Mouse (Mus musculus) stomach, embryonic 15.5 days (tissue): ENCODE data around the gene Zfp704. TPM values are rescaled to one million over a fixed set of nuclear protein-coding genes. Genes with fewer than 3 reads are reported as not detected.
A peak's percentile ranks its signal among the peaks of the same experiment; 100 is the strongest.
"Not testable (repeated sequence)": the region's sequence is repeated elsewhere in the genome, so short reads cannot be mapped to it uniquely, and the experiment has no call there.

Experiments
- ATAC-seq: fragments of 200-750 bp; cut with Nextera tagmentation; 2 replicates; pipeline ENCODE4 v1.8.0; 2017; ENCODE audit warnings: low read depth, moderate number of reproducible peaks, moderate TSS enrichment; ENCODE audit not compliant: insufficient read depth, low FRiP score
- H3K27ac ChIP-seq: fragments of 300-500 bp; sonication (generic); 2 replicates; pipeline ENCODE4 v1.5.1; 2015; ENCODE audit warnings: mild to moderate bottlenecking, inconsistent platforms
- H3K27me3 ChIP-seq: fragments of 300-500 bp; sonication (generic); replicated peaks from 2 replicates; pipeline ENCODE4 v1.6.1; 2015; ENCODE audit warnings: inconsistent platforms
- H3K36me3 ChIP-seq: fragments of 300-500 bp; sonication (generic); 2 replicates; pipeline ENCODE4 v1.6.1; 2015; ENCODE audit warnings: inconsistent platforms
- H3K4me1 ChIP-seq: fragments of 300-500 bp; sonication (generic); 2 replicates; pipeline ENCODE4 v1.6.1; 2015; ENCODE audit warnings: inconsistent platforms
- H3K4me2 ChIP-seq: fragments of 300-500 bp; sonication (generic); 2 replicates; pipeline ENCODE4 v1.6.1; 2015; ENCODE audit warnings: mild to moderate bottlenecking, inconsistent platforms
- H3K4me3 ChIP-seq: fragments of 300-500 bp; sonication (generic); replicated peaks from 2 replicates; pipeline ENCODE4 v1.5.1; 2015; ENCODE audit warnings: inconsistent platforms
- H3K9ac ChIP-seq: fragments of 300-500 bp; sonication (generic); 2 replicates; pipeline ENCODE4 v1.6.1; 2015; ENCODE audit warnings: inconsistent platforms
- H3K9me3 ChIP-seq: fragments of 300-500 bp; sonication (generic); 2 replicates; pipeline ENCODE4 v1.6.1; 2016; ENCODE audit warnings: inconsistent platforms
- WGBS: fragments of 180-500 bp; shearing (Covaris S2); methylation state at CpG from one replicate; pipeline ENCODE4 v1.1.7; 2015; 5-methylcytosine and 5-hydroxymethylcytosine counted together
- polyA plus RNA-seq: library from polyadenylated mRNA; unstranded; fragments of >200 nt; fragmentation: Nextera tagmentation; extraction: Ambion mirVana; gene quantifications from 2 replicates; pipeline ENCODE4 v1.2.1, GENCODE M21; 2015

The Zfp704 gene
- polyA plus RNA-seq, 1 experiment from 2014 or later, result 8.0 TPM

GRCm38 (mm10) chr3:9570782-9571181, 39.1 kb downstream of the Zfp704 start:
- H3K27me3 ChIP-seq, result no peaks in the 10 kb centered on the region
- no peaks in the 10 kb centered on the region for H3K36me3 ChIP-seq
- no peak overlapping the region for H3K27ac ChIP-seq
- H3K9ac ChIP-seq, result no peak overlapping the region
- H3K4me2 ChIP-seq, result no peak overlapping the region
- H3K9me3 ChIP-seq, result no peaks in the 10 kb centered on the region
- H3K4me3 ChIP-seq, result no peak overlapping the region
- ATAC-seq, result no peak
- peaks cover 26% of the 10 kb centered on the region for H3K4me1 ChIP-seq
- WGBS, result 73% methylated on average over 4 of the region's 4 CpGs

DNA sequence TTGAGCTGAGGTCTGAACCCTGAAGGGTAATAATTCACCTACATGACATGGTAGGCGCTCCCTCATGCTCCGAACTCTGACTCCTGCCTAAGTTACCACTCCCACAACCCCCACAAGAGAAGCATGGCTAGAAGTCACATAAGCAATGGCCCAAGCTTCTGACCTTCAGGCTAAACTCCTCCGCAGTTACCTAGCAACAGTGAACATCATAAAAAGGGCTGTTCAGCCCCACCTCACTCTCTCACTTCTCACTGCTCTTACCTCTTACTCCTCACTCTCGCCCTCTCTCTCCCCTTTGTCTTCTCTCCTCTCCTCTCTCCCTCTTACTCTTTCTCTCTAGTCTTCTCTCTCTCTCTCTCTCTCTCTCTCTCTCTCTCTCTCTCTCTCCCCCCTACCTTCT, 40.2 kb downstream of the Zfp704 start:
- H3K4me2 ChIP-seq, H3K9me3 ChIP-seq, H3K4me3 ChIP-seq, H3K27ac ChIP-seq, H3K36me3 ChIP-seq, H3K27me3 ChIP-seq, ATAC-seq, H3K9ac ChIP-seq: not testable (repeated sequence)
- H3K4me1 ChIP-seq, result peaks cover 21% of the 10 kb centered on the region
- WGBS, result 83% methylated on average over 4 of the region's 4 CpGs

DNA sequence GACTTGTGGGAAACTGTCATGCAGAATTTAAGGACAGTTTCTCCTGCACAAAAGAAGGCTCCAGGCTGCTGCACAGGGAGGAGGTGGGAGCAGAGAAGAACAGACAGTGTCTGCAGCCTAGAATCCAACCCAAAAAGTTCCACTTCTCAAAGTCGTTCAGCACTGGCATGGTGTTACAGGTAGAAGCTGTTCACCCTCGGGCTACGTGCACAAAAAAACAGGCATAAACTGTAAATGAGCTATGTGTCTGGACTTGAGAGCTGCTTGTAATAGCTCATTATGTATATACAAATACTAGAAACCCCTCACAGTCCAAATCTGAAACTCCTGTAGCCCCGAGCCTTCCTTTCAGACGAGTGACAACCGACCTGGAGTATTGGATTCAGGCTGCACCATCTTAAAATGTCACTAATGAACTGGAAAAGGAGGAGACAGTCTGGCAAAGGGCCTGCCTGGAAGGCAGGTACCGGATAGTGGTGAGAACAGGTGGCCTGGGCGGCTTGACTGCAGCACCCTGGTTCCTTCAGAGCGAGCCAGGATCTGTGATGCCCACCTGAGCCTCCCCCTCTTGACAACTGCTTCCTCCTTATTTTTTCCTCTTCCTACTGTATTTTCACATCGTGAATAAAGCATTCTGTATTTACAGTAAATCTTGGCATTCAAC, 41.2 kb downstream of the Zfp704 start:
- H3K36me3 ChIP-seq, result no peaks in the 10 kb centered on the region
- no peak overlapping the region for H3K4me2 ChIP-seq
- no peaks in the 10 kb centered on the region for H3K27me3 ChIP-seq
- H3K4me3 ChIP-seq, result no peak overlapping the region
- H3K27ac ChIP-seq, result no peak overlapping the region
- H3K9ac ChIP-seq, result no peak overlapping the region
- ATAC-seq, result no peak
- peaks cover 13% of the 10 kb centered on the region; the same call in 1 of the 2 replicates for H3K4me1 ChIP-seq
- no peaks in the 10 kb centered on the region for H3K9me3 ChIP-seq
- WGBS, result 59% methylated on average over 10 of the region's 10 CpGs

GRCm38 (mm10) chr3:9567948-9568347, 41.9 kb downstream of the Zfp704 start:
- ATAC-seq, result no peak
- Histone ChIP-seq H3K9ac (no peak overlapping the region), H3K27ac (no peak overlapping the region), H3K9me3 (no peaks in the 10 kb centered on the region), H3K4me3 (no peak overlapping the region), H3K36me3 (no peaks in the 10 kb centered on the region), H3K4me2 (no peak overlapping the region), H3K27me3 (no peaks in the 10 kb centered on the region), H3K4me1 (peaks cover 10% of the 10 kb centered on the region; the same call in 1 of the 2 replicates)
- WGBS, result 84% methylated on average over 8 of the region's 8 CpGs

- Histone ChIP-seq H3K4me1 (0 out of 2 replicates have a peak, but pooled peaks cover 6% of the 10 kb centered on the region), H3K27ac (no peak overlapping the region), H3K27me3 (no peaks in the 10 kb centered on the region), H3K4me2 (no peak overlapping the region), H3K36me3 (no peaks in the 10 kb centered on the region), H3K9me3 (no peaks in the 10 kb centered on the region), H3K4me3 (no peak overlapping the region), H3K9ac (no peak overlapping the region)
- ATAC-seq, result no peak
- 81% methylated on average over 3 of the region's 3 CpGs for WGBS
Observed at GRCm38 (mm10) chr3:9566831-9567230, 43.1 kb downstream of the Zfp704 start.

DNA sequence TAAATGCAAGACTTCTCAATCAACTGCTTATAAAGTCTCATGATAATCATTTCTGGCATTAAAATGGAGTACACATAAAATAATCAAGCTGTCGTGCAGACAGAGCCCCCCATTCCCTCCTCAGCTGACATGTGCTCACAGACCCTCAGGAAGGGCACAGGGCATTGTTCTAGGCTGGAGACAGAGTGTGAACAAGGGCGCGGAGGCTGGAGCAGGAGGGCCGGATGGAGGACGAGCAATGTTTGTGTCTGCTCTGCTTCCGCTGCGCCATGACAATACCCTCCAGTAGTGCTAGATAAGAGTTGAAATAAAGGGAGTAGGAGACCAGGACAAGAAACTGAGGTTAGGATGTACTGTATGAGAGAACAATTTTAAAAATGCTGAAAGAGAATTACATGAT, 46.3 kb downstream of the Zfp704 start:
- 67% methylated on average over 7 of the region's 7 CpGs for WGBS
- H3K27ac ChIP-seq, result no peak overlapping the region
- H3K36me3 ChIP-seq, result no peaks in the 10 kb centered on the region
- 0 out of 2 replicates have a peak, but pooled peaks cover 2% of the 10 kb centered on the region for H3K4me1 ChIP-seq
- no peaks in the 10 kb centered on the region for H3K27me3 ChIP-seq
- H3K9me3 ChIP-seq, result no peaks in the 10 kb centered on the region
- H3K9ac ChIP-seq, result no peak overlapping the region
- no peak for ATAC-seq
- no peak overlapping the region for H3K4me2 ChIP-seq
- no peak overlapping the region for H3K4me3 ChIP-seq

DNA sequence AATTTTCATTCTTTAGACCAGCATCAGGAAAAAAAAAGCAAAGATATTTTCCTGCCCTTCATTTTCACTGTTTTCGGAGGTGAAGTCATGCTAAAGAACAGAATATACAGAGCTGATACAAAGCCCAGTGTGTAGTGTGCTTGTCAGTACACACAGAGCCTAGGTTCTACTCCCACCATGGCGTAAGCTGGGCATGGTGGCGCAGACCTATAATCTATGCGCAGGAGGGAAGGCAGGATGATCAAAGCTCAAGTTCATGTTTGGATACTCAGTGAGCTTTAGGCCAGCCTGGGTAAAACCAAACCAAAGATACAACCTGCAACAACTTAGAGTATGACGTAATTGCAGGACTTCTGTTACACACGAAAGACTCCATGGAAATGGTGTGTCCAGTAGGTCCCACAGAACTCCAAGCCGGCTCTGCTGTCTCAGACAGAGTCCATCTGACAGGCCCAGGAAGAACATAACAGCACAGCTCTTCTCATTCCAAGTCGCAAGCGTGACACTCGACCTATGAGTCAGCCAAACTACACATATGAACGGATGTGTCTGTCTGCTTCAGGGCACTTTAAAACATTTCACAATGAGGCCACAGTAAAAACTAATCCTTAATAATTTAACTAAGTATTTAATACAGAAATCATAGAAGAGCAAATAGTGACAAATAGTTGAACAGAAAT, 47.1 kb downstream of the Zfp704 start:
- H3K4me1 ChIP-seq, result no peaks in the 10 kb centered on the region
- no peak overlapping the region for H3K4me3 ChIP-seq
- no peaks in the 10 kb centered on the region for H3K27me3 ChIP-seq
- no peaks in the 10 kb centered on the region for H3K36me3 ChIP-seq
- no peaks in the 10 kb centered on the region for H3K9me3 ChIP-seq
- H3K27ac ChIP-seq, result no peak overlapping the region
- ATAC-seq, result no peak
- 74% methylated on average over 11 of the region's 11 CpGs for WGBS
- H3K9ac ChIP-seq, result no peak overlapping the region
- no peak overlapping the region for H3K4me2 ChIP-seq

DNA sequence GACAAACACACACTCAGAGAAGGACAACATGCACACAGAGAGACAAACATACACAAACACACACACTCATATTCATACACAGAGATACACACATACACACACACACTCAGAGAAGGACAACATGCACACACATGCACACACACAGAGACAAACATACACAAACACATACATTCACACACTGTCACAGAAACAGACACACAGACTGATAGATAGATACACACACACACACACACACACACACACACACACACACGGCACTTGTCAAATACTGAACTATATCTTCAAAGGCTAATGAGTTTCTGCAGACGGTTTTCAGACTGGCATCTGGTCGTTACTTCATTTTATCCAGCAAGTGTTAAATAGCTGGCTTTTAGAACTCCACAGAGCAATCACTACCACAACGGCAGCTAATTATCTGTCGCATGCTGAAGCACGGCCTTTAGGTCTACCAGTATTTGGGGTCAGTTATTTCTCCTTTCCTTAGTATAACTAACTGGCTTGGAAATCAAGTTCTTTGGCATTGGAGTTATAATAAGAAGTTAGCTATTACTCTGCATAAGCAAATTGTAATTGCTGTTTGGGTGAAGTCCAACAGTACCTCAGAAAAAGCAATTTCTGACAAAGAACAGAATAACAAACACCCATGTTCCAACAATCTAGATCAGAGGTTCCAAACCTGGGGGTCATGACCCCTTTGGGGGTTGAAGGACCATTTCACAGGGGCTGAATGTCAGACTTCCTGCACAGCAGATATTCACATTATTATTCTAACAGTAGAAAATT, 51.9 kb downstream of the Zfp704 start:
- Histone ChIP-seq H3K4me3 (no peak overlapping the region), H3K36me3 (no peaks in the 10 kb centered on the region), H3K4me2 (no peak overlapping the region), H3K27ac (no peak overlapping the region), H3K4me1 (no peaks in the 10 kb centered on the region), H3K9ac (no peak overlapping the region), H3K27me3 (no peaks in the 10 kb centered on the region), H3K9me3 (no peaks in the 10 kb centered on the region)
- no peak for ATAC-seq
- 68% methylated on average over 6 of the region's 6 CpGs for WGBS

GRCm38 (mm10) chr3:9556137-9556536, 53.7 kb downstream of the Zfp704 start:
- no peak overlapping the region for H3K27ac ChIP-seq
- H3K4me2 ChIP-seq, result no peak overlapping the region
- no peaks in the 10 kb centered on the region for H3K9me3 ChIP-seq
- H3K4me3 ChIP-seq, result no peak overlapping the region
- no peak overlapping the region for H3K9ac ChIP-seq
- no peaks in the 10 kb centered on the region for H3K36me3 ChIP-seq
- 37% methylated on average over 5 of the region's 5 CpGs for WGBS
- H3K4me1 ChIP-seq, result peaks cover 6% of the 10 kb centered on the region
- no peaks in the 10 kb centered on the region for H3K27me3 ChIP-seq
- no peak for ATAC-seq

GRCm38 (mm10) chr3:9554916-9555315, 55.0 kb downstream of the Zfp704 start:
- no peaks in the 10 kb centered on the region for H3K36me3 ChIP-seq
- no peak overlapping the region for H3K27ac ChIP-seq
- WGBS, result 94% methylated on average over 6 of the region's 6 CpGs

DNA sequence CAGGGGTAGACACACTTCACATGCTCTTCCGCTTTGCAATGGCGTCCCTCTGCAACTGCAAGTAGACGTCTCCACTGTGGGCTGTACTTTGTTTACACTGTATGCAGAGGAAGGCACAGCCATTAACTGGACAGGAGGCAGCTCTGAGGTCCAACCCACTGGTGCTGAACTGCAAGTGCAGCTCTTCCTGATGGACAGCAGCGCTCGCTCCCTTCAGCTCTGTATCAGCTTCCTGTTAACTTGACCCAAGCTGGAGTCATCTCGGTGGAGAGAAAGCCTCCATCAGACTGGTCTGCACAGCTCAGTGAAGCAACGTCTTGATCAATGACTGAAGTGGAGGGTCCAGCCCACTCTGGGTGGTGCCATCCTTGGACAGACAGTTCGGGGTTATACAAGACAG, 57.6 kb downstream of the Zfp704 start:
- no peak overlapping the region for H3K4me3 ChIP-seq
- no peaks in the 10 kb centered on the region for H3K36me3 ChIP-seq
- H3K27ac ChIP-seq, result no peak overlapping the region
- ATAC-seq, result 0 out of 2 replicates have a peak, but pooled peaks have one; percentile 35
- no peaks in the 10 kb centered on the region for H3K9me3 ChIP-seq
- WGBS, result 38% methylated on average over 8 of the region's 8 CpGs
- peaks cover 15% of the 10 kb centered on the region for H3K4me1 ChIP-seq
- no peak overlapping the region for H3K9ac ChIP-seq
- H3K27me3 ChIP-seq, result no peaks in the 10 kb centered on the region
- no peak overlapping the region for H3K4me2 ChIP-seq

More at GRCm38 (mm10) chr3:9554916-9555315, 55.0 kb downstream of the Zfp704 start:
- Histone ChIP-seq H3K4me2 (no peak overlapping the region), H3K4me1 (peaks cover 6% of the 10 kb centered on the region), H3K27me3 (no peaks in the 10 kb centered on the region), H3K4me3 (no peak overlapping the region), H3K9ac (no peak overlapping the region), H3K9me3 (no peaks in the 10 kb centered on the region)
- ATAC-seq, result no peak

- H3K9me3 ChIP-seq, result no peaks in the 10 kb centered on the region
- no peak overlapping the region for H3K9ac ChIP-seq
- H3K36me3 ChIP-seq, result no peaks in the 10 kb centered on the region
- H3K4me1 ChIP-seq, result peaks cover 17% of the 10 kb centered on the region
- no peak overlapping the region for H3K4me3 ChIP-seq
- no peak overlapping the region for H3K27ac ChIP-seq
- H3K27me3 ChIP-seq, result no peaks in the 10 kb centered on the region
- no peak overlapping the region for H3K4me2 ChIP-seq
- WGBS, result 62% methylated on average over 1 of the region's 1 CpGs
- no peak for ATAC-seq
Observed at GRCm38 (mm10) chr3:9550930-9551329, 59.0 kb downstream of the Zfp704 start.
